Mouse (Mus musculus): ENCODE measurements around the gene Sprtn.

DNA sequence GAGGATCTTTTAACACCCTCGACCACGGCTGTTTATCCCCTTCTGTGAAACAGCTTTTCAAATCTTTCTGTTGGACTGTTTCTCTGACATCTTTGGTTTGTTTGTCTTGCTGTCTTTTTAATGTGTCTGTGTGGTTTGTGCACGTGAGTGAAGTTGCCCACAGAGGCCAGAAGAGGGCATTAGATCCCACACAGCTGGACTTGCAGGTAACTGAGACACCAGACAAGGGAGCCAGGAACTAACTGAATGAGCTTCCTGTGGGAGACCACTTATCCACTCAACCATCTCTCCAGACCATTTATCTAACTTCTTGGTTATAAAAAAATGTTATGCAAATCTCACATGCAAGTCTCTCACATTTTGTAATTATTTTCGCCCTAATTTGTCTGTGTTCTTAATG is 33.0 kb downstream of the Sprtn start:
- TF ChIP-seq CTCF (conservative IDR thresholded peaks at IDR 0.05; ENCODE audit: insufficient read depth, insufficient read length, low read depth, low read length): peak; percentile 28; the same call in 1 of the 2 replicates
- TF ChIP-seq POLR2A (IDR thresholded peaks at IDR 0.05; ENCODE audit: low read depth, low read length): no peak
